Mouse (Mus musculus): Measurements from ENCODE around the gene Vmn1r30. TPM values are rescaled to one million over a fixed set of nuclear protein-coding genes. Genes with fewer than 3 reads are reported as not detected.

Vmn1r30 gene
- not detected in 2 replicates for polyA plus RNA-seq (2015; fragmentation: Nextera tagmentation; extraction: Ambion mirVana)

- H3K36me3 ChIP-seq (ENCODE audit: control insufficient read depth, insufficient read depth, low read length) = no peaks in the 10 kb centered on the region
- no peaks in the 10 kb centered on the region for H3K27me3 ChIP-seq (ENCODE audit: control insufficient read depth, insufficient read depth, low read depth, low read length)
- H3K9ac ChIP-seq (ENCODE audit: low read depth, low read length) = no peak within 1 kb of the TSS
- H3K9me3 ChIP-seq (replicated peaks; ENCODE audit: control insufficient read depth, low read length, poor library complexity, severe bottlenecking) = no peaks in the 10 kb centered on the region
- H3K4me1 ChIP-seq (ENCODE audit: control insufficient read depth, insufficient read depth, low read length) = no peaks in the 10 kb centered on the region
- H3K4me2 ChIP-seq (ENCODE audit: low read length) = no peak within 1 kb of the TSS
- H3K4me3 ChIP-seq (ENCODE audit: low read depth, low read length) = no peak within 1 kb of the TSS
- ATAC-seq = no peak
- H3K27ac ChIP-seq (ENCODE audit: low read length) = no peak within 1 kb of the TSS
Measured at GRCm38 (mm10) chr6:58443285-58443684, at the start of gene Vmn1r30. Gene Vmn1r30, minus strand, starts transcription at chr6:58443385.

- Histone ChIP-seq H3K4me3 (ENCODE audit: low read depth, low read length) (no peak within 1 kb of the TSS), H3K27me3 (ENCODE audit: control insufficient read depth, insufficient read depth, low read depth, low read length) (no peaks in the 10 kb centered on the region), H3K9ac (ENCODE audit: low read depth, low read length) (no peak within 1 kb of the TSS), H3K9me3 (replicated peaks; ENCODE audit: control insufficient read depth, low read length, poor library complexity, severe bottlenecking) (no peaks in the 10 kb centered on the region), H3K4me1 (ENCODE audit: control insufficient read depth, insufficient read depth, low read length) (no peaks in the 10 kb centered on the region), H3K27ac (ENCODE audit: low read length) (no peak within 1 kb of the TSS), H3K36me3 (ENCODE audit: control insufficient read depth, insufficient read depth, low read length) (no peaks in the 10 kb centered on the region), H3K4me2 (ENCODE audit: low read length) (no peak within 1 kb of the TSS)
- WGBS = 98% methylated on average over 1 of the region's 1 CpGs
- ATAC-seq = no peak
Measured at GRCm38 (mm10) chr6:58475230-58475629, 32.0 kb upstream of the Vmn1r30 start, which contains the start of gene Vmn1r31. Gene Vmn1r31, minus strand, starts transcription at chr6:58475330.

Other genes starting within 250 kb of the Vmn1r30 start
- not detected in 2 replicates for gene Vmn1r27, start 224.6 kb downstream of the Vmn1r30 start, polyA plus RNA-seq (2015; fragmentation: Nextera tagmentation; extraction: Ambion mirVana)
- gene Vmn1r28, start 181.3 kb downstream of the Vmn1r30 start, polyA plus RNA-seq (2015; fragmentation: Nextera tagmentation; extraction: Ambion mirVana) = not detected in 2 replicates
- gene Vmn1r29, start 141.8 kb downstream of the Vmn1r30 start, polyA plus RNA-seq (2015; fragmentation: Nextera tagmentation; extraction: Ambion mirVana) = not detected in 2 replicates
- gene Vmn1r31, start 31.9 kb upstream of the Vmn1r30 start, polyA plus RNA-seq (2015; fragmentation: Nextera tagmentation; extraction: Ambion mirVana) = not detected in 2 replicates
- gene Abcg2, start 141.1 kb upstream of the Vmn1r30 start, polyA plus RNA-seq (2015; fragmentation: Nextera tagmentation; extraction: Ambion mirVana) = 30.0 and 35.5 TPM in 2 replicates

All from midbrain, embryonic 16.5 days (tissue).